Mouse (Mus musculus): Measurements from ENCODE around the gene Sac3d1. TPM values are rescaled to one million over a fixed set of nuclear protein-coding genes. Genes with fewer than 3 reads are reported as not detected.

Gene Sac3d1
- 45.4 and 46.4 TPM in 2 replicates for polyA plus RNA-seq (2015; fragmentation: Nextera tagmentation; extraction: Ambion mirVana)

GRCm38 (mm10) chr19:6117986-6118676, at the start of gene Sac3d1:
TSS of gene Sac3d1 (minus strand) at chr19:6118650.
- Histone ChIP-seq H3K9me3 (replicated peaks) (no peaks in the 10 kb centered on the region), H3K4me3 (peak within 1 kb of the TSS; percentile 61), H3K27ac (peak within 1 kb of the TSS; percentile 92), H3K36me3 (ENCODE audit: poor library complexity, severe bottlenecking) (peaks cover 36% of the 10 kb centered on the region), H3K4me1 (peaks cover 30% of the 10 kb centered on the region), H3K9ac (peak within 1 kb of the TSS; percentile 90), H3K4me2 (peak within 1 kb of the TSS; percentile 87), H3K27me3 (no peaks in the 10 kb centered on the region)
- under 1% methylated on average over 61 of the region's 77 CpGs for WGBS
- ATAC-seq: peak; percentile 93

- Histone ChIP-seq H3K9me3 (replicated peaks) (no peaks in the 10 kb centered on the region), H3K4me1 (no peaks in the 10 kb centered on the region), H3K4me2 (no peak overlapping the region), H3K27ac (no peak overlapping the region), H3K27me3 (no peaks in the 10 kb centered on the region), H3K4me3 (no peak overlapping the region), H3K36me3 (ENCODE audit: poor library complexity, severe bottlenecking) (no peaks in the 10 kb centered on the region), H3K9ac (no peak overlapping the region)
- 84% methylated on average over 4 of the region's 4 CpGs for WGBS
- ATAC-seq: no peak
Observed at GRCm38 (mm10) chr19:6166750-6167149, 48.3 kb upstream of the Sac3d1 start.

GRCm38 (mm10) chr19:6163872-6164547, 45.6 kb upstream of the Sac3d1 start:
- Histone ChIP-seq H3K4me1 (no peaks in the 10 kb centered on the region), H3K27me3 (no peaks in the 10 kb centered on the region), H3K27ac (no peak overlapping the region), H3K4me2 (no peak overlapping the region), H3K9me3 (replicated peaks) (no peaks in the 10 kb centered on the region), H3K4me3 (no peak overlapping the region), H3K9ac (no peak overlapping the region), H3K36me3 (ENCODE audit: poor library complexity, severe bottlenecking) (no peaks in the 10 kb centered on the region)
- no peak for ATAC-seq
- WGBS: 67% methylated on average over 10 of the region's 10 CpGs

- ATAC-seq: no peak
- Histone ChIP-seq H3K27ac (no peak overlapping the region), H3K4me2 (no peak overlapping the region)
Observed at GRCm38 (mm10) chr19:6157220-6157619, 38.8 kb upstream of the Sac3d1 start.

GRCm38 (mm10) chr19:6156372-6156771, 37.9 kb upstream of the Sac3d1 start:
- 73% methylated on average over 8 of the region's 8 CpGs for WGBS
- ATAC-seq: no peak
- Histone ChIP-seq H3K9ac (no peak overlapping the region), H3K4me3 (no peak overlapping the region), H3K4me2 (no peak overlapping the region), H3K4me1 (no peaks in the 10 kb centered on the region), H3K27me3 (no peaks in the 10 kb centered on the region), H3K36me3 (ENCODE audit: poor library complexity, severe bottlenecking) (no peaks in the 10 kb centered on the region), H3K27ac (no peak overlapping the region), H3K9me3 (replicated peaks) (no peaks in the 10 kb centered on the region)

More at GRCm38 (mm10) chr19:6157220-6157619, 38.8 kb upstream of the Sac3d1 start:
- no peak overlapping the region for H3K9ac ChIP-seq
- H3K36me3 ChIP-seq (ENCODE audit: poor library complexity, severe bottlenecking): no peaks in the 10 kb centered on the region
- no peaks in the 10 kb centered on the region for H3K27me3 ChIP-seq
- WGBS: 74% methylated on average over 6 of the region's 6 CpGs
- no peak overlapping the region for H3K4me3 ChIP-seq
- no peaks in the 10 kb centered on the region for H3K9me3 ChIP-seq (replicated peaks)
- no peaks in the 10 kb centered on the region for H3K4me1 ChIP-seq

GRCm38 (mm10) chr19:6155174-6155573, 36.7 kb upstream of the Sac3d1 start:
- no peaks in the 10 kb centered on the region for H3K36me3 ChIP-seq (ENCODE audit: poor library complexity, severe bottlenecking)
- no peak overlapping the region for H3K4me3 ChIP-seq
- no peaks in the 10 kb centered on the region for H3K9me3 ChIP-seq (replicated peaks)
- no peak overlapping the region for H3K27ac ChIP-seq
- no peaks in the 10 kb centered on the region for H3K27me3 ChIP-seq
- no peak overlapping the region for H3K9ac ChIP-seq
- 88% methylated on average over 9 of the region's 9 CpGs for WGBS
- H3K4me2 ChIP-seq: no peak overlapping the region
- no peaks in the 10 kb centered on the region for H3K4me1 ChIP-seq
- no peak for ATAC-seq

GRCm38 (mm10) chr19:6144842-6145241, 26.4 kb upstream of the Sac3d1 start:
- Histone ChIP-seq H3K4me2 (no peak overlapping the region), H3K9me3 (replicated peaks) (no peaks in the 10 kb centered on the region), H3K27me3 (0 out of 2 replicates have a peak, but pooled peaks cover 4% of the 10 kb centered on the region), H3K4me1 (peaks cover 8% of the 10 kb centered on the region), H3K4me3 (no peak overlapping the region), H3K27ac (no peak overlapping the region), H3K9ac (no peak overlapping the region), H3K36me3 (ENCODE audit: poor library complexity, severe bottlenecking) (no peaks in the 10 kb centered on the region)
- ATAC-seq: no peak
- WGBS: 76% methylated on average over 5 of the region's 5 CpGs

GRCm38 (mm10) chr19:6141394-6141749, 22.9 kb upstream of the Sac3d1 start, which contains the start of gene Arl2:
TSS of gene Arl2 (minus strand) at chr19:6141548.
- Histone ChIP-seq H3K4me3 (peak within 1 kb of the TSS; percentile 64), H3K9me3 (replicated peaks) (no peaks in the 10 kb centered on the region), H3K4me1 (peaks cover 14% of the 10 kb centered on the region), H3K9ac (peak within 1 kb of the TSS; percentile 86), H3K4me2 (peak within 1 kb of the TSS; percentile 74), H3K27ac (peak within 1 kb of the TSS; percentile 97), H3K36me3 (ENCODE audit: poor library complexity, severe bottlenecking) (peaks cover 15% of the 10 kb centered on the region), H3K27me3 (no peaks in the 10 kb centered on the region)
- peak; percentile 77 for ATAC-seq
- under 1% methylated on average over 15 of the region's 15 CpGs for WGBS

- Histone ChIP-seq H3K9me3 (replicated peaks) (no peaks in the 10 kb centered on the region), H3K9ac (peak within 1 kb of the TSS; percentile 86), H3K4me3 (peak within 1 kb of the TSS; percentile 64), H3K36me3 (ENCODE audit: poor library complexity, severe bottlenecking) (peaks cover 20% of the 10 kb centered on the region), H3K27ac (peak within 1 kb of the TSS; percentile 97), H3K4me2 (peak within 1 kb of the TSS; percentile 74), H3K4me1 (peaks cover 14% of the 10 kb centered on the region), H3K27me3 (no peaks in the 10 kb centered on the region)
- under 1% methylated on average over 57 of the region's 68 CpGs for WGBS
- ATAC-seq: peak; percentile 93
Observed at GRCm38 (mm10) chr19:6140678-6141393, 22.4 kb upstream of the Sac3d1 start, which contains the start of gene Batf2. TSS of gene Batf2 (plus strand) at chr19:6140983.

GRCm38 (mm10) chr19:6140374-6140677, 21.9 kb upstream of the Sac3d1 start:
- 6% methylated on average over 16 of the region's 16 CpGs for WGBS
- Histone ChIP-seq H3K9me3 (replicated peaks) (no peaks in the 10 kb centered on the region), H3K36me3 (ENCODE audit: poor library complexity, severe bottlenecking) (peaks cover 26% of the 10 kb centered on the region), H3K27ac (peak overlapping the region; percentile 97), H3K27me3 (no peaks in the 10 kb centered on the region), H3K9ac (peak overlapping the region; percentile 86), H3K4me2 (peak overlapping the region; percentile 74), H3K4me3 (peak overlapping the region; percentile 64), H3K4me1 (peaks cover 14% of the 10 kb centered on the region)
- no peak for ATAC-seq

- Histone ChIP-seq H3K36me3 (ENCODE audit: poor library complexity, severe bottlenecking) (peaks cover 32% of the 10 kb centered on the region), H3K27ac (peak overlapping the region; percentile 97; the same call in 1 of the 2 replicates), H3K4me3 (peak overlapping the region; percentile 64), H3K27me3 (no peaks in the 10 kb centered on the region), H3K9ac (peak overlapping the region; percentile 86), H3K9me3 (replicated peaks) (no peaks in the 10 kb centered on the region), H3K4me2 (peak overlapping the region; percentile 74), H3K4me1 (peaks cover 14% of the 10 kb centered on the region)
- no peak for ATAC-seq
- 95% methylated on average over 6 of the region's 6 CpGs for WGBS
Observed at GRCm38 (mm10) chr19:6139701-6140100, 21.3 kb upstream of the Sac3d1 start.

GRCm38 (mm10) chr19:6136397-6136796, 17.9 kb upstream of the Sac3d1 start:
- ATAC-seq: no peak
- Histone ChIP-seq H3K27me3 (no peaks in the 10 kb centered on the region), H3K27ac (no peak overlapping the region), H3K4me3 (no peak overlapping the region), H3K36me3 (ENCODE audit: poor library complexity, severe bottlenecking) (peaks cover 51% of the 10 kb centered on the region), H3K9ac (no peak overlapping the region), H3K4me2 (no peak overlapping the region), H3K9me3 (replicated peaks) (no peaks in the 10 kb centered on the region), H3K4me1 (peaks cover 14% of the 10 kb centered on the region)
- 92% methylated on average over 3 of the region's 3 CpGs for WGBS

All from forebrain, embryonic 13.5 days (tissue).